Mouse (Mus musculus): ENCODE measurements at regions not wholly inside any gene's neighbourhood (a gene's known extent, or its start where the extent isn't known, plus 50 kb on each side); places are given as distances from the start of the nearest gene placed in this dataset.

- TF ChIP-seq CTCF (IDR thresholded peaks at IDR 0.05; ENCODE audit: low read depth, low read length): no peak
- no peak for TF ChIP-seq POLR2A (IDR thresholded peaks at IDR 0.05; ENCODE audit: extremely low read depth, insufficient read depth, low read length)
These were observed 201.1 kb downstream of the Tmem38b start for GRCm38 (mm10) chr4:54026919-54027318.
